Mouse (Mus musculus) erythroblast, embryonic 14.5 days (primary cell): ENCODE measurements around the gene Tmem14c. TPM values are rescaled to one million over a fixed set of nuclear protein-coding genes. Genes with fewer than 3 reads are reported as not detected.

Source experiments
- H3K27me3 ChIP-seq: 2 replicates; pipeline ENCODE4 v1.6.1; 2012; ENCODE audit warnings: inconsistent platforms; ENCODE audit not compliant: control insufficient read depth
- H3K36me3 ChIP-seq: 2 replicates; pipeline ENCODE4 v1.6.1; 2012; ENCODE audit warnings: mild to moderate bottlenecking, inconsistent platforms; ENCODE audit not compliant: control insufficient read depth
- H3K4me1 ChIP-seq: 2 replicates; pipeline ENCODE4 v1.6.1; 2012; ENCODE audit warnings: inconsistent platforms; ENCODE audit not compliant: control insufficient read depth
- H3K4me3 ChIP-seq: replicated peaks from 2 replicates; pipeline ENCODE3; 2012; ENCODE audit warnings: moderate library complexity, mild to moderate bottlenecking, inconsistent platforms
- H3K9me3 ChIP-seq: 2 replicates; pipeline ENCODE4 v1.6.1; 2012; ENCODE audit warnings: low read length, inconsistent platforms, mixed read lengths; ENCODE audit not compliant: control insufficient read depth
- GATA1 ChIP-seq: IDR thresholded peaks from 2 replicates; pipeline ENCODE4 v1.6.1; 2012; ENCODE audit warnings: low read length, inconsistent platforms, mixed read lengths
- TAL1 ChIP-seq: IDR thresholded peaks from 3 replicates; pipeline ENCODE4 v1.6.1; 2012; ENCODE audit warnings: low read length, inconsistent platforms, mixed read lengths
- polyA plus RNA-seq: library from polyadenylated mRNA; stranded (reverse); fragments of >175 nt; gene quantifications from 2 replicates; pipeline ENCODE4 v1.2.3, GENCODE M21; 2012

Gene Tmem14c
- polyA plus RNA-seq = 128 and 145 TPM in 2 replicates

- TF ChIP-seq GATA1 (no peak), TAL1 (no peak)
- peaks cover 58% of the 10 kb centered on the region for H3K4me1 ChIP-seq
- peak within 1 kb of the TSS; percentile 75 for H3K4me3 ChIP-seq
- H3K36me3 ChIP-seq = peaks cover 93% of the 10 kb centered on the region
- H3K27me3 ChIP-seq = no peaks in the 10 kb centered on the region
- H3K9me3 ChIP-seq = no peaks in the 10 kb centered on the region
These were observed at the start of gene Tmem14c for GRCm38 (mm10) chr13:41015829-41016634. Gene Tmem14c, plus strand, starts transcription at chr13:41016292.

DNA sequence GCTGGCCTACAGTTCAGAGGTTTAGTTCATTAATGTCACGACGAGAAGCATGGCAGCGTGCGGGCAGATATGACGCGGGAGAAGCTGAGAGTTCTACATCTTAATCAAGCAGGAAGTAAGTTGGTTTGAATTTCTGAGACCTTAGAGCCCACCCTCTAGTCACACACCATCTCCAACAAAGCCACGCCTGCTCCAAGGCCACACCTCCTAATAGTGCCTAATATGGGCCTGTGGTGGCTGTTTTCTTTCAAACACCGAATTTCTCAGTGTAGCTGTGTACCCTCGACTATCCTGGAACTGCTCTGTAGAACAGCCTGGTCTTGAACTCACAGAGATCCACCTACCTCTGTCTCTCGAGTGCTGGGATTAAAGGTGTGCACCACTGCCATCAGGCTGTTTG is 48.5 kb upstream of the Tmem14c start:
- no peaks in the 10 kb centered on the region for H3K9me3 ChIP-seq
- no peak overlapping the region for H3K4me3 ChIP-seq
- H3K4me1 ChIP-seq = no peaks in the 10 kb centered on the region
- no peaks in the 10 kb centered on the region for H3K27me3 ChIP-seq
- no peaks in the 10 kb centered on the region for H3K36me3 ChIP-seq
- TF ChIP-seq GATA1 (no peak), TAL1 (no peak)

DNA sequence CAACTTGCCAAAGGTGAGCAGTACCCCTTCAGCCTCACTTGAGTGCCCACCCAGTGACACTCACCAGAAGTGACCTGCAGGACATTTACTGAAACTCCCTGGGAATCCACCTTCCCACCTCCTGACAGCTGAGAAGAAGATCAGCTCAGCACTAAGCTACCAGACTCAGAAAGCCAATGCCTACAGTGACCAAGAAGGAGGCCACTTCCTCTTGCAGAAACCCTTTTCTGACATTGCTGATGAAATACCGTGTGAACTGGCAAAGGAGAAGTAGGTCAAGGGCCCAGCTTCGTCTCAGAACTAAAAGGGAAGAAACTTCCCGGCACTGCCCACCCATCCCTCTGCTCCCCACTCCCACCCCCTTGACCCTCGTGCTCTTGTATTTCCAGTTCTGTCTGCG is 47.5 kb upstream of the Tmem14c start:
- no peaks in the 10 kb centered on the region for H3K9me3 ChIP-seq
- H3K4me1 ChIP-seq = no peaks in the 10 kb centered on the region
- no peak overlapping the region for H3K4me3 ChIP-seq
- TF ChIP-seq TAL1 (no peak), GATA1 (no peak)
- H3K27me3 ChIP-seq = no peaks in the 10 kb centered on the region
- H3K36me3 ChIP-seq = no peaks in the 10 kb centered on the region

DNA sequence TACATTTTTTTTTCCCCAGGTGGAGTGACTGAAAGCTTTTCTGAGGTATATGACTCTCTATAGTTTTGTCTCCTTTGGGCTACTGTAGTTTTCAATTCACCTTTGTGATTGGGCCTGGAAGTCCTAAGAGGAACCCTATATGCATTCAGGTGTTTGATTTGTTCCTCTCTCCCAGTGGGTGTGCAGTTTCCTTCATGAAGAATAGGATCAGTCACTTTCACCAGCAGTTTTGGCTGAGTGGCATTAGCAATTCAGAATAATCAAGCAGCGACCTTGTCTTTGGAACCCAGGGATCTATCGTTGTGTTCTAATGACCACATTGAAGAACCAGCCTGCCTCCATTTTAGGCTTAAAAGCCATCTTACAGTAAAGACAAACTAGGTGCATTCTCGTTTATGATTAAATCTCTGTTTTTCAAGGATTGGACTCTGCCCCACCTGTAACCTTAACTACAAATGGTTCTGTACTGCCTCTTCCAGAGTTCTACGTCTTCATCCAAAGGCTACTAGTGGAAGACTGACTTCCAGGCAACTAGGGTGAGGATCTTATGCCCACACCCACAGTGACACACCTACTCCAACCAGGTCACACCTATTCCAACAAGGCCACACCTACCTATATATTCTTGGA is 46.2 kb upstream of the Tmem14c start:
- TF ChIP-seq GATA1 (no peak), TAL1 (no peak)
- Histone ChIP-seq H3K36me3 (no peaks in the 10 kb centered on the region), H3K4me1 (no peaks in the 10 kb centered on the region), H3K27me3 (no peaks in the 10 kb centered on the region), H3K4me3 (no peak overlapping the region), H3K9me3 (no peaks in the 10 kb centered on the region)

GRCm38 (mm10) chr13:40971261-40971660 is 44.8 kb upstream of the Tmem14c start:
- Histone ChIP-seq H3K4me1 (no peaks in the 10 kb centered on the region), H3K9me3 (no peaks in the 10 kb centered on the region), H3K27me3 (no peaks in the 10 kb centered on the region), H3K36me3 (no peaks in the 10 kb centered on the region), H3K4me3 (no peak overlapping the region)
- no peak for TF ChIP-seq TAL1
- TF ChIP-seq GATA1 = no peak

GRCm38 (mm10) chr13:40971831-40972230 is 44.3 kb upstream of the Tmem14c start:
- H3K36me3 ChIP-seq = no peaks in the 10 kb centered on the region
- no peaks in the 10 kb centered on the region for H3K27me3 ChIP-seq
- H3K4me3 ChIP-seq = no peak overlapping the region
- TF ChIP-seq GATA1 (no peak), TAL1 (no peak)
- H3K9me3 ChIP-seq = no peaks in the 10 kb centered on the region
- H3K4me1 ChIP-seq = no peaks in the 10 kb centered on the region

DNA sequence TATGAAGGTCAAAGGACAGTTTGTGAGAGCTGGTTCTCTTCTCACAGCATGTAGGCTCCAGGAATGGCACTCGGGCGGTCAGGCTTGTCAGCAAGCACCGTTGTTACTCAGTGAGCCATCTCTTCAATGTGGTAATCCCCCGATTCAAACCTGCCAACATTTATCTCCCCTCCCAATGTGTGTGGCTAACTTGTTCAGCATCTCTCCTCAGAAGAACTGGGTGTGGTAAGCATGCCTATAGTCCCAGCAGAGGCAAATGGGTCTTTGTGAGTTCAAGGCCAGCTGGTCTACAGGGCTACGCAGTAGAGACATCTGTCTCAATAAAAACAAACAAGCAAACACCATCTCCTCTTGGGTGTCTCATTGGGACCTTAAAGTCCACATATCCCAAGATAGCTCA is 43.1 kb upstream of the Tmem14c start:
- Histone ChIP-seq H3K4me1 (peaks cover 3% of the 10 kb centered on the region), H3K27me3 (no peaks in the 10 kb centered on the region), H3K9me3 (no peaks in the 10 kb centered on the region), H3K4me3 (no peak overlapping the region), H3K36me3 (no peaks in the 10 kb centered on the region)
- no peak for TF ChIP-seq GATA1

DNA sequence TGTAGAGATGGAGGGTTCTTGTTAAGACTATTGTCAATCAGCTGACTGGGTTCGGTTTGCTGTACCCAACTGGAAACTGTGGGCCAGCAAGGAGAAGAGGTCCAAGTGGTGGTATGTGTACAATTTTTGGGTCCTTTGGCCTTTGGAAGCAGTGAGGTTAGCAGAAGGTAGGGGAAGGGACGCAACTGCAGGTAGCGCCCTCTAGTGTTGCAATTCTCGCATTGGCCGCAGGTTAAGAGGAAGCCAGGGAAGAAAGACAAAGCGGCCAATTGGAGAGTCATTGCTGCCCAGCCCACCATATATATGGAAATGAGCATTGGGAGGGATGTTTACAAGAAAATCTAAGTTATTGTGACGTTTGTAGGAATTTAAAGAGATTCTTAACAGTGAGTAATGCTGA is 38.5 kb upstream of the Tmem14c start:
- Histone ChIP-seq H3K4me1 (peaks cover 11% of the 10 kb centered on the region), H3K36me3 (no peaks in the 10 kb centered on the region; the same call in 1 of the 2 replicates), H3K27me3 (no peaks in the 10 kb centered on the region), H3K4me3 (no peak overlapping the region), H3K9me3 (no peaks in the 10 kb centered on the region; the same call in 1 of the 2 replicates)
- no peak for TF ChIP-seq GATA1
- no peak for TF ChIP-seq TAL1

DNA sequence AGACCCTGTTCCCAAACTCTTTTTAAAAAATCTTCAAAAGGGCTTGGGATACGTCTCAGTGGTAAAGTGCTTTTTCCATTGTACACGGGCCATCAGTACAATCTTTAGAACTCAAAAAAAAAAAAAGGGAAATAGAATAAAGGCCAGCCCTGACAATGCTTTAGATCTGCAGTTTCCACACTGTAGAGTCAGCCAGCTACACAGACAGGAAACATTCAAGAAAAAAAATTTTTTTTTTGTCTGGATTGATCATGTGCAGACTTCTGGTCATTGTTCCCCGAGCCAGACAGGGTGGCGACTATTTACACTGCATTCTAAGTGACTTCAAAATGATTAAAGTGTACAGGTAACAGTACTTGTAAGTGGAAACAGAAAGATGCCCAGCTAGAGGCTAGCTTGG is 37.4 kb upstream of the Tmem14c start:
- Histone ChIP-seq H3K4me1 (peaks cover 22% of the 10 kb centered on the region), H3K9me3 (no peaks in the 10 kb centered on the region; the same call in 1 of the 2 replicates), H3K4me3 (no peak overlapping the region), H3K36me3 (no peaks in the 10 kb centered on the region; the same call in 1 of the 2 replicates), H3K27me3 (no peaks in the 10 kb centered on the region)
- TF ChIP-seq TAL1 (no peak), GATA1 (no peak)
